Mouse (Mus musculus) olfactory bulb, adult 2 months (tissue): ENCODE measurements around the gene Hspa12a.

Experiments used
- CTCF ChIP-seq: fragments of 200-500 bp; IDR thresholded peaks from 2 replicates; pipeline ENCODE4 v1.5.1; 2012; ENCODE audit warnings: low read depth, mild to moderate bottlenecking, low read length, moderate library complexity; ENCODE audit not compliant: insufficient read depth
- POLR2A ChIP-seq: fragments of 200-500 bp; IDR thresholded peaks from 2 replicates; pipeline ENCODE4 v1.6.1; 2012; ENCODE audit warnings: mild to moderate bottlenecking, low read depth, low read length, moderate library complexity; ENCODE audit not compliant: insufficient read depth

DNA sequence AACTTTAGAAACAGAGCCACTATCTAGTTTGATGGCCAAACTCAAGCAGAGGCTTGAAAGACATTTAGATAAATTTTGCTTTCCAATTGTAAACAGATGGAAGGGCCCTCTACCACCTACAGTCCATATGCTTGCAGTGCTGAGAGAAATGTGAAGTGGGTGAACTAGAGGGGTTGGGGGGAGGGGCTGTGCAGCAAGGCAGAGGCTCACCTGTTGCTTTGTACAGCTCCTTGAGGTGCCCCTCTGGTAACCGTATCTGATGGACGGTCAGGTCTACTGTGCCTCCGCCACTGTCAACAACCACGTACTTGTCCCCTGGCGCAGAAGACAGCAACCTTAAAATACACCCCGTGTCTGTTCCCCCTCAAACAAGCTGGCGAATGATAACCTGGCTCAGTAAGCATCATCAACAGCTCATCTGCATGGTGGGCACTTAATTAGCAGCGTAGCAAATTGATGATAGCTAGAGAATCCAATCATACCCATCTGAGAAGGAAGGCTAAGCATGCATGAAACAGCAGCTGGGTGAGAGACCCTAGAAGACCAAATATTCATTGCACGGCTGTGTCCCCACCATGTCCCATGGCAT lies 138.2 kb downstream of the Hspa12a start:
- no peak for TF ChIP-seq CTCF
- TF ChIP-seq POLR2A, result no peak
